9 mouse cellular contexts compared by ENCODE assay signal in genomic region chr11:60703131-60703530, GRCm38 (mm10). TPM values are rescaled to one million over a fixed set of nuclear protein-coding genes. Genes with fewer than 3 reads are reported as not detected.
DNase-seq lines count a peak whose midpoint lies in the region; ATAC-seq and TF ChIP-seq lines count a peak whose summit lies in the region.
"Had no signal": no experiment of that assay in that cellular context is flagged by ENCODE, and none has a peak within 500 bp of the region (broad histone marks: within the 10 kb centered on the region; RNA-seq: fewer than 3 reads in every experiment).

No protein-coding gene starts in this region.

- H3K27me3 ChIP-seq in G1E (ENCODE audit: insufficient read depth, low read length): no peaks in the 10 kb centered on the region
- H3K27me3 ChIP-seq in megakaryocyte, embryonic 14.5 days (replicated peaks): peaks cover 15% of the 10 kb centered on the region
- H3K27me3 ChIP-seq in spleen, adult 2 months (ENCODE audit: control insufficient read depth, insufficient read depth, low read length): no peaks in the 10 kb centered on the region
- H3K27me3 ChIP-seq: liver, embryonic 15.5 days had no signal

- H3K27ac ChIP-seq in spleen, adult 2 months (ENCODE audit: insufficient read depth, low read length): no peak overlapping the region
- H3K27ac ChIP-seq: liver, embryonic 15.5 days had no signal

- H3K4me3 ChIP-seq in G1E (ENCODE audit: low read depth, low read length): no peak overlapping the region
- peak overlapping the region; percentile 23 for H3K4me3 ChIP-seq in megakaryocyte, embryonic 14.5 days (replicated peaks)
- H3K4me3 ChIP-seq in spleen, adult 2 months (ENCODE audit: extremely low read depth, insufficient read depth, insufficient read length): no peak overlapping the region
- H3K4me3 ChIP-seq: liver, embryonic 15.5 days had no signal

- no peak for TF ChIP-seq POLR2A in spleen, adult 2 months (IDR thresholded peaks at IDR 0.05; ENCODE audit: low read depth, low read length)

- peak; percentile 66 for TF ChIP-seq CTCF in G1E (IDR thresholded peaks at IDR 0.05; ENCODE audit: low read depth, low read length)
- TF ChIP-seq CTCF in spleen, adult 2 months (IDR thresholded peaks at IDR 0.05; ENCODE audit: extremely low read depth, insufficient read depth, insufficient read length, insufficient replicate concordance): peak; percentile 69; the same call in 1 of the 2 replicates

- 40% methylated on average over 4 of the region's 4 CpGs for WGBS in spleen, adult 2 months

- peak; percentile 29 for DNase-seq in gastrocnemius, adult 18-20 months (ENCODE audit: low spot score)
- DNase-seq in gastrocnemius, postnatal 25 days: no peak
- DNase-seq in G1E (ENCODE audit: low spot score): no peak
- DNase-seq in cerebellum, adult 8-10 months: peak; percentile 61
- peak; percentile 55 to 72 for DNase-seq in frontal cortex, postnatal 36 days (ENCODE audit: low spot score in 2 of 2)
- peak; percentile 78 to 81 for DNase-seq in layer of hippocampus, postnatal 10 days (ENCODE audit: low spot score in 2 of 2)
- DNase-seq in spleen, adult 2 months (ENCODE audit: low read depth in 1 of 2, low spot score in 2 of 2): peak in 1 of 2 experiments; percentile 58

- H3K36me3 ChIP-seq in G1E (replicated peaks): peaks cover 65% of the 10 kb centered on the region
- peaks cover 41% of the 10 kb centered on the region for H3K36me3 ChIP-seq in megakaryocyte, embryonic 14.5 days (replicated peaks; ENCODE audit: low read length)
- H3K36me3 ChIP-seq in spleen, adult 2 months (ENCODE audit: control insufficient read depth, insufficient read depth, low read length): peaks cover 18% of the 10 kb centered on the region

- ATAC-seq in G1E (ENCODE audit: extremely low read depth, insufficient number of reproducible peaks, low FRiP score, poor library complexity, severe bottlenecking): no peak

- peaks cover 52% of the 10 kb centered on the region for H3K4me1 ChIP-seq in G1E (ENCODE audit: insufficient read depth, low read depth, low read length)
- H3K4me1 ChIP-seq in megakaryocyte, embryonic 14.5 days: peaks cover 66% of the 10 kb centered on the region
- H3K4me1 ChIP-seq in spleen, adult 2 months (ENCODE audit: control insufficient read depth, insufficient read depth, insufficient read length): peaks cover 6% of the 10 kb centered on the region; the same call in 1 of the 2 replicates

- no peaks in the 10 kb centered on the region for H3K9me3 ChIP-seq in G1E (replicated peaks)
- H3K9me3 ChIP-seq in megakaryocyte, embryonic 14.5 days: no peaks in the 10 kb centered on the region
- H3K9me3 ChIP-seq: liver, embryonic 15.5 days had no signal

RNA-seq across cellular contexts. Expression of gene Llgl1, which starts 3.6 kb away (rescaled TPM):
- 1 to 10 TPM; 8.9 to 9.2 TPM for total RNA-seq in gastrocnemius, adult 18-20 months (2021)
- total RNA-seq in gastrocnemius, postnatal 25 days (2021): 1 to 10 TPM; 8.3 to 9.1 TPM
- total RNA-seq in G1E (2014; fragmentation: Nextera tagmentation) (11.3 and 14.6 TPM in 2 replicates), G1E (2017) (5.2 and 5.9 TPM in 2 replicates)
- 21.6 and 26.9 TPM in 2 replicates for polyA plus RNA-seq in G1E (2012)
- total RNA-seq in layer of hippocampus, postnatal 10 days (2021): 10 to 100 TPM; 42.5 to 47.3 TPM
- polyA plus RNA-seq in megakaryocyte, embryonic 14.5 days (2012; ENCODE audit: insufficient read depth, low replicate concordance): 5.0 and 7.6 TPM in 2 replicates
- 38.6 and 50.7 TPM in 2 replicates for polyA plus RNA-seq in spleen, adult 2 months (2012; rRNA removed)

RNA-seq across cellular contexts. Expression of gene Flii, which starts 23.9 kb away (rescaled TPM):
- 100 to 1,000 TPM; 108 to 113 TPM for total RNA-seq in gastrocnemius, adult 18-20 months (2021)
- 10 to 100 TPM; 85.4 to 97.7 TPM for total RNA-seq in gastrocnemius, postnatal 25 days (2021)
- total RNA-seq in G1E (2014; fragmentation: Nextera tagmentation): 50.5 and 55.1 TPM in 2 replicates
- 139 and 141 TPM in 2 replicates for total RNA-seq in G1E (2017)
- 71.9 and 162 TPM in 2 replicates for polyA plus RNA-seq in G1E (2012)
- total RNA-seq in layer of hippocampus, postnatal 10 days (2021): 10 to 100 TPM; 54.7 to 57.8 TPM
- polyA plus RNA-seq in megakaryocyte, embryonic 14.5 days (2012; ENCODE audit: insufficient read depth, low replicate concordance): 195 and 218 TPM in 2 replicates
- polyA plus RNA-seq in spleen, adult 2 months (2012; rRNA removed): 164 and 199 TPM in 2 replicates

RNA-seq across cellular contexts. Expression of gene Mief2, which starts 25.1 kb away (rescaled TPM):
- 10 to 100 TPM; 75.2 to 94.4 TPM for total RNA-seq in gastrocnemius, adult 18-20 months (2021)
- total RNA-seq in gastrocnemius, postnatal 25 days (2021): 10 to 100 TPM; 73.9 to 91.2 TPM
- total RNA-seq in G1E (2014; fragmentation: Nextera tagmentation) (2.7 and 3.4 TPM in 2 replicates), G1E (2017) (5.8 and 7.8 TPM in 2 replicates)
- polyA plus RNA-seq in G1E (2012): 16.0 and 22.1 TPM in 2 replicates
- total RNA-seq in layer of hippocampus, postnatal 10 days (2021): 10 to 100 TPM; 25.4 to 27.7 TPM
- 10.2 and 20.6 TPM in 2 replicates for polyA plus RNA-seq in megakaryocyte, embryonic 14.5 days (2012; ENCODE audit: insufficient read depth, low replicate concordance)
- polyA plus RNA-seq in spleen, adult 2 months (2012; rRNA removed): 12.8 and 14.6 TPM in 2 replicates

Comparison
In these comparisons a context has a peak if more than half of its experiments do, and no peak if none do; other contexts are left out.
1. DNase-seq: peak in gastrocnemius, adult 18-20 months (single experiment), cerebellum, adult 8-10 months (single experiment), frontal cortex, postnatal 36 days (2 of 2) and layer of hippocampus, postnatal 10 days (2 of 2); none in gastrocnemius, postnatal 25 days (single experiment) and G1E (single experiment).